Mouse (Mus musculus) heart, adult 2 months (tissue): ENCODE measurements around the gene Cenpj. TPM values are rescaled to one million over a fixed set of nuclear protein-coding genes. Genes with fewer than 3 reads are reported as not detected.

Source experiments
- DNase-seq, 2 experiments: peaks; one replicate each; pipeline ENCODE4 v3.0.0; 2021
- H3K27ac ChIP-seq: fragments of 200-600 bp; 2 replicates; pipeline ENCODE4 v1.8.1; 2022
- H3K27me3 ChIP-seq: fragments of 200-500 bp; 2 replicates; pipeline ENCODE4 v1.6.1; 2012; ENCODE audit warnings: mild to moderate bottlenecking, low read length, inconsistent platforms, mixed read lengths; ENCODE audit not compliant: control insufficient read depth, insufficient read depth
- H3K36me3 ChIP-seq: fragments of 200-500 bp; 2 replicates; pipeline ENCODE4 v1.6.1; 2012; ENCODE audit warnings: low read length, inconsistent platforms; ENCODE audit not compliant: control insufficient read depth, insufficient read depth
- H3K4me1 ChIP-seq: fragments of 200-500 bp; 2 replicates; pipeline ENCODE4 v1.6.1; 2011; ENCODE audit warnings: low read length; ENCODE audit not compliant: control insufficient read depth, insufficient read depth
- H3K4me3 ChIP-seq: fragments of 200-600 bp; 2 replicates; pipeline ENCODE4 v1.8.1; 2022
- H3K79me2 ChIP-seq: fragments of 200-500 bp; replicated peaks from 2 replicates; pipeline ENCODE4 v1.6.1; 2012; ENCODE audit warnings: mild to moderate bottlenecking, inconsistent platforms, low read length, moderate library complexity, mixed read lengths; ENCODE audit not compliant: control insufficient read depth, insufficient read depth
- H3K9ac ChIP-seq: fragments of 200-500 bp; 2 replicates; pipeline ENCODE4 v1.6.1; 2012; ENCODE audit warnings: low read depth, mild to moderate bottlenecking, control low read depth, inconsistent platforms, low read length, mixed read lengths
- CTCF ChIP-seq: fragments of 200-600 bp; IDR thresholded peaks from 2 replicates; pipeline ENCODE4 v1.8.1; 2022; ENCODE audit warnings: antibody characterized with exemption, mild to moderate bottlenecking, moderate library complexity
- EP300 ChIP-seq: fragments of 200-500 bp; IDR thresholded peaks from 2 replicates; pipeline ENCODE4 v1.6.1; 2011; ENCODE audit warnings: low read depth, low read length, control low read depth; ENCODE audit not compliant: insufficient read depth
- POLR2A ChIP-seq: fragments of 200-500 bp; IDR thresholded peaks from 2 replicates; pipeline ENCODE4 v1.6.1; 2011; ENCODE audit warnings: mild to moderate bottlenecking, low read depth, low read length, control low read depth; ENCODE audit not compliant: insufficient read depth
- WGBS: fragments of 180-500 bp; shearing (Covaris S2); methylation state at CpG from one replicate; pipeline ENCODE4 v1.1.7; 2018; 5-methylcytosine and 5-hydroxymethylcytosine counted together
- intact Hi-C: fragments of 180-260 bp; cut with DNase I; formaldehyde crosslinking; loops from one replicate; pipeline ENCODE4 v1.15.1; 2025
- polyA plus RNA-seq: library from polyadenylated mRNA; depleted of rRNA; stranded (reverse); fragments of >200 nt; gene quantifications from 2 replicates; pipeline ENCODE4 v1.2.3, GENCODE M21; 2012
- total RNA-seq, 2 experiments: library from RNA; stranded (reverse); gene quantifications; 2 replicates each; pipeline ENCODE4 v1.2.3; 2021

The Cenpj gene
- total and polyA plus RNA-seq, 3 experiments = 2.0 to 4.5 (median 3.2) TPM

- H3K79me2 ChIP-seq = no peaks in the 10 kb centered on the region
- H3K4me3 ChIP-seq = no peak overlapping the region
- H3K36me3 ChIP-seq = no peaks in the 10 kb centered on the region
Observed at GRCm38 (mm10) chr14:56602069-56602468, 26.8 kb upstream of the Cenpj start.

GRCm38 (mm10) chr14:56598759-56599158 lies 23.5 kb upstream of the Cenpj start:
- 51% methylated on average over 6 of the region's 6 CpGs for WGBS
- H3K4me3 ChIP-seq = no peak overlapping the region
- H3K27ac ChIP-seq = no peak overlapping the region
- no peaks in the 10 kb centered on the region for H3K36me3 ChIP-seq
- no peak for TF ChIP-seq EP300
- TF ChIP-seq CTCF = peak; percentile 76
- no peaks in the 10 kb centered on the region for H3K4me1 ChIP-seq
- no peak overlapping the region for H3K9ac ChIP-seq
- peak; percentile 30 to 59 for DNase-seq
- H3K27me3 ChIP-seq = no peaks in the 10 kb centered on the region
- intact Hi-C loops = loop anchor here (10.0 kb wide), 2 partner anchors 166 to 196 kb away; no protein-coding TSS in a partner anchor
- H3K79me2 ChIP-seq = no peaks in the 10 kb centered on the region

More at GRCm38 (mm10) chr14:56602069-56602468, 26.8 kb upstream of the Cenpj start:
- TF ChIP-seq EP300 (no peak), CTCF (no peak), POLR2A (no peak)
- Histone ChIP-seq H3K27me3 (no peaks in the 10 kb centered on the region), H3K27ac (no peak overlapping the region), H3K4me1 (no peaks in the 10 kb centered on the region), H3K9ac (no peak overlapping the region)
- DNase-seq = no peak
- intact Hi-C loops = no loop called here
- WGBS = 92% methylated on average over 9 of the region's 9 CpGs

- Histone ChIP-seq H3K36me3 (no peaks in the 10 kb centered on the region), H3K9ac (no peak overlapping the region), H3K27ac (no peak overlapping the region), H3K27me3 (no peaks in the 10 kb centered on the region), H3K79me2 (no peaks in the 10 kb centered on the region), H3K4me3 (no peak overlapping the region), H3K4me1 (no peaks in the 10 kb centered on the region)
- no peak for DNase-seq
- intact Hi-C loops = loop anchor here (10.0 kb wide), 2 partner anchors 170 to 200 kb away; no protein-coding TSS in a partner anchor
- TF ChIP-seq EP300 (no peak), CTCF (no peak), POLR2A (no peak)
- 86% methylated on average over 1 of the region's 1 CpGs for WGBS
Observed at GRCm38 (mm10) chr14:56594811-56595210, 19.6 kb upstream of the Cenpj start.

GRCm38 (mm10) chr14:56592191-56592590 lies 17.0 kb upstream of the Cenpj start:
- Histone ChIP-seq H3K4me3 (no peak overlapping the region), H3K9ac (no peak overlapping the region), H3K79me2 (no peaks in the 10 kb centered on the region), H3K27me3 (no peaks in the 10 kb centered on the region), H3K4me1 (no peaks in the 10 kb centered on the region), H3K27ac (no peak overlapping the region), H3K36me3 (no peaks in the 10 kb centered on the region)
- TF ChIP-seq EP300 (no peak), POLR2A (no peak), CTCF (no peak)
- DNase-seq = no peak
- intact Hi-C loops = loop anchor here (10.0 kb wide), 2 partner anchors 173 to 203 kb away; no protein-coding TSS in a partner anchor
- WGBS = 93% methylated on average over 9 of the region's 9 CpGs

- 0 out of 2 replicates have a peak, but pooled peaks cover 2% of the 10 kb centered on the region for H3K36me3 ChIP-seq
- WGBS = 80% methylated on average over 6 of the region's 6 CpGs
- H3K4me3 ChIP-seq = no peak overlapping the region
- TF ChIP-seq CTCF (no peak), EP300 (no peak), POLR2A (no peak)
- H3K79me2 ChIP-seq = peaks cover 1% of the 10 kb centered on the region
- H3K27ac ChIP-seq = no peak overlapping the region
- intact Hi-C loops = no loop called here
- H3K4me1 ChIP-seq = peaks cover 2% of the 10 kb centered on the region; the same call in 1 of the 2 replicates
- no peak for DNase-seq
- H3K9ac ChIP-seq = no peak overlapping the region
- H3K27me3 ChIP-seq = no peaks in the 10 kb centered on the region
Observed at GRCm38 (mm10) chr14:56582294-56582693, 7.1 kb upstream of the Cenpj start.

GRCm38 (mm10) chr14:56581117-56581516 lies 5.9 kb upstream of the Cenpj start:
- intact Hi-C loops = no loop called here
- no peaks in the 10 kb centered on the region for H3K27me3 ChIP-seq
- H3K27ac ChIP-seq = no peak overlapping the region
- 56% methylated on average over 5 of the region's 5 CpGs for WGBS
- TF ChIP-seq CTCF (no peak), EP300 (no peak), POLR2A (no peak)
- no peak overlapping the region for H3K4me3 ChIP-seq
- 0 out of 2 replicates have a peak, but pooled peaks cover 2% of the 10 kb centered on the region for H3K36me3 ChIP-seq
- no peak for DNase-seq
- H3K9ac ChIP-seq = no peak overlapping the region
- H3K4me1 ChIP-seq = peaks cover 4% of the 10 kb centered on the region
- H3K79me2 ChIP-seq = peaks cover 1% of the 10 kb centered on the region
